Mouse (Mus musculus): ENCODE data around the gene Slc13a2.

DNA sequence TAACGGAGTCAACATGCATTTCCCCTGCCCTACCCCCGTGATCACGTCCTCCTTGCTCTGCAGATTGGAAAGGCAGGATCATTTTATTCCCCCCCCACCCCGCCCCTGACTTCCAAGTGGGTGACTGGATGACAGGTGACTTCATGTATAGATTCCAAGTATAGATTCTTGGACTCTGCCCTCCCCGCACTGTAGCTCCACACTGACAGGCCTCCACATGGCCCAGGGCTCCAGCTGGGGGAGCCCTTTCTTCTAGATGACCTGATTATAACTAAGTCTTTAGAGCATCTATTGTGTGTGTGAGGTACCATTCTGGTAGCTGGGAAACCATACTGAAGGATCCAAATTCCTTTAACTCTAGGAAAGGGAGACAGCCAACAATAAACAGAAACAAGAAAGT lies 40.7 kb upstream of the Slc13a2 start:
- TF ChIP-seq EP300 (IDR thresholded peaks at IDR 0.05; ENCODE audit: low read depth) (no peak), CTCF (IDR thresholded peaks at IDR 0.05; ENCODE audit: low read depth) (no peak)
